Mouse (Mus musculus): ENCODE data around the gene Rfc1. TPM values are rescaled to one million over a fixed set of nuclear protein-coding genes. Genes with fewer than 3 reads are reported as not detected.

Rfc1 gene
- total and polyA plus RNA-seq, 2 experiments, result 3.7 to 16.5 TPM

GRCm38 (mm10) chr5:65354985-65355384 is 19.5 kb upstream of the Rfc1 start:
- Histone ChIP-seq H3K27me3 (ENCODE audit: control insufficient read depth, insufficient read depth, low read length) (no peaks in the 10 kb centered on the region), H3K4me3 (ENCODE audit: insufficient read depth, low read depth, low read length) (no peak overlapping the region), H3K9ac (ENCODE audit: low read depth, low read length) (no peak overlapping the region), H3K27ac (replicated peaks; ENCODE audit: insufficient read depth, low read depth, low read length) (no peak overlapping the region), H3K4me1 (ENCODE audit: control insufficient read depth, insufficient read depth, low read length) (peaks cover 16% of the 10 kb centered on the region), H3K36me3 (ENCODE audit: control insufficient read depth, insufficient read depth, low read length) (no peaks in the 10 kb centered on the region), H3K79me2 (ENCODE audit: control insufficient read depth, insufficient read depth, low read length) (peaks cover 18% of the 10 kb centered on the region; the same call in 1 of the 2 replicates)
- DNase-seq (ENCODE audit: extremely low read depth, low read depth, low spot score), result no peak
- WGBS, result 83% methylated on average over 5 of the region's 5 CpGs
- TF ChIP-seq CTCF (IDR thresholded peaks at IDR 0.05; ENCODE audit: low read depth, low read length), result peak; percentile 29; the same call in 1 of the 2 replicates
- TF ChIP-seq POLR2A (IDR thresholded peaks at IDR 0.05; ENCODE audit: extremely low read depth, insufficient read depth, low read length), result no peak

- H3K27ac ChIP-seq (replicated peaks; ENCODE audit: insufficient read depth, low read depth, low read length), result peak overlapping the region; percentile 58
- TF ChIP-seq CTCF (IDR thresholded peaks at IDR 0.05; ENCODE audit: low read depth, low read length), result no peak
- TF ChIP-seq POLR2A (IDR thresholded peaks at IDR 0.05; ENCODE audit: extremely low read depth, insufficient read depth, low read length), result no peak
- peak; percentile 95 for DNase-seq (ENCODE audit: extremely low read depth, low read depth, low spot score)
These were observed 18.6 kb upstream of the Rfc1 start for GRCm38 (mm10) chr5:65354097-65354496.

GRCm38 (mm10) chr5:65350508-65350907 is 15.0 kb upstream of the Rfc1 start:
- H3K36me3 ChIP-seq (ENCODE audit: control insufficient read depth, insufficient read depth, low read length), result no peaks in the 10 kb centered on the region
- peaks cover 13% of the 10 kb centered on the region for H3K4me1 ChIP-seq (ENCODE audit: control insufficient read depth, insufficient read depth, low read length)
- peak overlapping the region; percentile 27; the same call in 1 of the 2 replicates for H3K4me3 ChIP-seq (ENCODE audit: insufficient read depth, low read depth, low read length)
- peak overlapping the region; percentile 28 for H3K9ac ChIP-seq (ENCODE audit: low read depth, low read length)
- peaks cover 12% of the 10 kb centered on the region; the same call in 1 of the 2 replicates for H3K79me2 ChIP-seq (ENCODE audit: control insufficient read depth, insufficient read depth, low read length)
- no peaks in the 10 kb centered on the region for H3K27me3 ChIP-seq (ENCODE audit: control insufficient read depth, insufficient read depth, low read length)
- DNase-seq (ENCODE audit: extremely low read depth, low read depth, low spot score), result peak; percentile 97
- H3K27ac ChIP-seq (replicated peaks; ENCODE audit: insufficient read depth, low read depth, low read length), result peak overlapping the region; percentile 64
- TF ChIP-seq CTCF (IDR thresholded peaks at IDR 0.05; ENCODE audit: low read depth, low read length) (no peak), POLR2A (IDR thresholded peaks at IDR 0.05; ENCODE audit: extremely low read depth, insufficient read depth, low read length) (no peak)
- 23% methylated on average over 10 of the region's 10 CpGs for WGBS

More at GRCm38 (mm10) chr5:65354097-65354496, 18.6 kb upstream of the Rfc1 start:
- Histone ChIP-seq H3K4me1 (ENCODE audit: control insufficient read depth, insufficient read depth, low read length) (peaks cover 16% of the 10 kb centered on the region), H3K9ac (ENCODE audit: low read depth, low read length) (no peak overlapping the region), H3K36me3 (ENCODE audit: control insufficient read depth, insufficient read depth, low read length) (no peaks in the 10 kb centered on the region), H3K27me3 (ENCODE audit: control insufficient read depth, insufficient read depth, low read length) (no peaks in the 10 kb centered on the region), H3K4me3 (ENCODE audit: insufficient read depth, low read depth, low read length) (no peak overlapping the region), H3K79me2 (ENCODE audit: control insufficient read depth, insufficient read depth, low read length) (peaks cover 15% of the 10 kb centered on the region; the same call in 1 of the 2 replicates)
- WGBS, result 9% methylated on average over 3 of the region's 3 CpGs

- peak; percentile 96 for DNase-seq (ENCODE audit: extremely low read depth, low read depth, low spot score)
- peak within 1 kb of the TSS; percentile 66 for H3K27ac ChIP-seq (replicated peaks; ENCODE audit: insufficient read depth, low read depth, low read length)
- H3K9ac ChIP-seq (ENCODE audit: low read depth, low read length), result peak within 1 kb of the TSS; percentile 56
- H3K4me3 ChIP-seq (ENCODE audit: insufficient read depth, low read depth, low read length), result peak within 1 kb of the TSS; percentile 85
- H3K36me3 ChIP-seq (ENCODE audit: control insufficient read depth, insufficient read depth, low read length), result no peaks in the 10 kb centered on the region
- TF ChIP-seq POLR2A (IDR thresholded peaks at IDR 0.05; ENCODE audit: extremely low read depth, insufficient read depth, low read length) (no peak), CTCF (IDR thresholded peaks at IDR 0.05; ENCODE audit: low read depth, low read length) (no peak)
- peaks cover 8% of the 10 kb centered on the region; the same call in 1 of the 2 replicates for H3K79me2 ChIP-seq (ENCODE audit: control insufficient read depth, insufficient read depth, low read length)
- H3K27me3 ChIP-seq (ENCODE audit: control insufficient read depth, insufficient read depth, low read length), result no peaks in the 10 kb centered on the region
- peaks cover 7% of the 10 kb centered on the region; the same call in 1 of the 2 replicates for H3K4me1 ChIP-seq (ENCODE audit: control insufficient read depth, insufficient read depth, low read length)
- WGBS, result 24% methylated on average over 15 of the region's 15 CpGs
These were observed 12.7 kb upstream of the Rfc1 start, which contains the start of gene Klb for GRCm38 (mm10) chr5:65348168-65348567. Gene Klb, plus strand, starts transcription at chr5:65348314.

GRCm38 (mm10) chr5:65340167-65340566 is 4.7 kb upstream of the Rfc1 start:
- Histone ChIP-seq H3K27ac (replicated peaks; ENCODE audit: insufficient read depth, low read depth, low read length) (peak overlapping the region; percentile 28), H3K79me2 (ENCODE audit: control insufficient read depth, insufficient read depth, low read length) (peaks cover 3% of the 10 kb centered on the region), H3K36me3 (ENCODE audit: control insufficient read depth, insufficient read depth, low read length) (no peaks in the 10 kb centered on the region), H3K4me3 (ENCODE audit: insufficient read depth, low read depth, low read length) (no peak overlapping the region), H3K4me1 (ENCODE audit: control insufficient read depth, insufficient read depth, low read length) (peaks cover 7% of the 10 kb centered on the region), H3K9ac (ENCODE audit: low read depth, low read length) (no peak overlapping the region), H3K27me3 (ENCODE audit: control insufficient read depth, insufficient read depth, low read length) (no peaks in the 10 kb centered on the region)
- peak; percentile 96 for DNase-seq (ENCODE audit: extremely low read depth, low read depth, low spot score)
- TF ChIP-seq CTCF (IDR thresholded peaks at IDR 0.05; ENCODE audit: low read depth, low read length) (no peak), POLR2A (IDR thresholded peaks at IDR 0.05; ENCODE audit: extremely low read depth, insufficient read depth, low read length) (no peak)
- 21% methylated on average over 4 of the region's 4 CpGs for WGBS

- TF ChIP-seq CTCF (IDR thresholded peaks at IDR 0.05; ENCODE audit: low read depth, low read length), result peak; percentile 48
- TF ChIP-seq POLR2A (IDR thresholded peaks at IDR 0.05; ENCODE audit: extremely low read depth, insufficient read depth, low read length), result no peak
- Histone ChIP-seq H3K4me1 (ENCODE audit: control insufficient read depth, insufficient read depth, low read length) (peaks cover 9% of the 10 kb centered on the region), H3K9ac (ENCODE audit: low read depth, low read length) (no peak overlapping the region), H3K36me3 (ENCODE audit: control insufficient read depth, insufficient read depth, low read length) (no peaks in the 10 kb centered on the region), H3K27ac (replicated peaks; ENCODE audit: insufficient read depth, low read depth, low read length) (no peak overlapping the region), H3K4me3 (ENCODE audit: insufficient read depth, low read depth, low read length) (no peak overlapping the region), H3K79me2 (ENCODE audit: control insufficient read depth, insufficient read depth, low read length) (peaks cover 13% of the 10 kb centered on the region), H3K27me3 (ENCODE audit: control insufficient read depth, insufficient read depth, low read length) (no peaks in the 10 kb centered on the region)
- 80% methylated on average over 6 of the region's 6 CpGs for WGBS
- DNase-seq (ENCODE audit: extremely low read depth, low read depth, low spot score), result no peak
These were observed 2.9 kb upstream of the Rfc1 start for GRCm38 (mm10) chr5:65338394-65338793.
